Mouse (Mus musculus) layer of hippocampus, adult 18-20 months (tissue): ENCODE data around the gene Sgca. TPM values are rescaled to one million over a fixed set of nuclear protein-coding genes. Genes with fewer than 3 reads are reported as not detected.
"Not testable (repeated sequence)": the region's sequence is repeated elsewhere in the genome, so short reads cannot be mapped to it uniquely, and the experiment has no call there.

ENCODE experiments used
- DNase-seq, 2 experiments: peaks; one replicate each; pipeline ENCODE4 v3.0.0; 2022; ENCODE audit warnings: low spot score in 2 of 2
- total RNA-seq, 2 experiments: library from RNA; stranded (reverse); gene quantifications; 2 replicates each; pipeline ENCODE4 v1.2.3; 2021

Sgca gene
- total RNA-seq, 2 experiments from 2014 or later: 0.27 TPM; not detected in 1

- DNase-seq: no peak
Observed at GRCm38 (mm10) chr11:94987851-94988250, 11.7 kb upstream of the Sgca start.

- no peak for DNase-seq
Observed at GRCm38 (mm10) chr11:94987341-94987740, 11.2 kb upstream of the Sgca start.

DNA sequence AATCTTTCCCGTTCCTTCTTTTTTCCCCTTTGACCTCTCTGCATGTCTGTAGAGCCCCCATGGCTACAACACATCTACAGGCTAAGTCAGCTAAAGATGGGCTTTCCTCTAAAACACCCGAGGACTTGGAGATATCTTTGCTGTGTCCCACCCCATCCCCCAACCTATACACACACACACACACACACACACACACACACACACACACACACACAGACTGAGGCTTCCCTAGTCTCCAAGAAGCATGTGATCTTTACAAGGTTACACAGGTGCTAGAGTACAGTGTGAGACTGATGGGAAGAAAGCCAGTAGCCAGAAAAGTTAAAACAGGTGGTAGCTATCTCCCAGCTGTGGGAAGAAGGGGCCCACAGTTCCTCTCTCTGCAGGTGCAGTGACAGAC is 10.3 kb upstream of the Sgca start:
- DNase-seq: no peak

GRCm38 (mm10) chr11:94985822-94986221 is 9.7 kb upstream of the Sgca start:
- DNase-seq: no peak

- DNase-seq: no peak
Observed at GRCm38 (mm10) chr11:94985140-94985539, 9.0 kb upstream of the Sgca start.

- no peak for DNase-seq
Observed at GRCm38 (mm10) chr11:94979462-94980179, 3.5 kb upstream of the Sgca start.

- DNase-seq: peak; percentile 98
Observed at GRCm38 (mm10) chr11:94978947-94979346, 2.8 kb upstream of the Sgca start.

DNA sequence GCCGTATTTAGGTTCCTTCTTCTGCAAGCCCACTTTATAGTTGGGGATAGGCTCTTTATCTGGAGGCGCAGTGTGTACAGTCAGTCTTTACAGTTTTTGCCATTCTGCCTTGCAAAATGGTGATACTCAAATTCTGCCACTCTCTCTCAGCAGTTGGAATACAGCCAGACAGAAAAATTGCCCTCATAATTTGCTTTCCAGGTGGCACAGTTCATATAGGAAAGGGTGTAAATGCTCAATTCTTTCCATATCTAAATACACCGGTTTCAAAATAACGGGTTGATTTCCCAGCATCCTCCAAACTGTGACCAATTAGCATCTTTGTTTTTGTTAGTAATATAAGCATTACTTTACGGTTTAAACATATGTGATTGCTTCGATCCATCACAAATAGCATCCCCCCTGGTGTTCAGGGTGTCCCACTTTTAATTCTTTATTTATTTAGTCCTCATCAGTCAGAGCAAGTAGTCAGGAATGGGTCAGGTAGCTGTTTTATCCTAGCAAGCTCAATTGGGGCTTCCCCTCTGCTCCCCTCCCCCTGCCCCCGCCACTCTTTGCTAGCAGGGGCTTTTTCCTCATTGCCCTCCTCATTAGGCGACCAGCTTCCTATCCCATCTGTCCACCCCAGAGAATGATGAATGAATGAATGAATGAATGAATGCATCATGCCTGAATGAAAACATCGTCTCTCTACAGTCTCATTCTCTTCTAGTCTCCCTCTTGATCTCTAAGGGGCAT is 2.2 kb upstream of the Sgca start:
- DNase-seq: no peak

DNA sequence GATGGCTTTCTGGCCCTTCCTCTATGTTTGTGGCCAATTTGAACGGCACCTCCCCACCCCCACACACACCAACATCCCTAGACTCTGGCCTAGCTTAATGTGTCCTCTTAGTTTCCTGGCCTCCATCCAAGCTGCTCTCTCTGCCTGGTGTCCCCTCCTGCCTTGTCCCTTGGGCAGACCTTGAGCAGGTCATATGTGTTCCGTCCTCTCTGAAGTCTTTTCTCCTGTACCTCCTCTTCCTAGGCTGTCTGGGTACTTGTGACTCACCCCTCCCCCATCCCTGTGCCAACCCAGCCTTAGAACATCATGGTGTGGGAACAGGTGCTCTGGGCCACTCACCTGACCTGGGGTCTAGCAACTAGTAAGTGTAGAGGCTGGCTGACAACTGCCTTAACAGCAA is 1.2 kb downstream of the Sgca start:
- no peak for DNase-seq

DNA sequence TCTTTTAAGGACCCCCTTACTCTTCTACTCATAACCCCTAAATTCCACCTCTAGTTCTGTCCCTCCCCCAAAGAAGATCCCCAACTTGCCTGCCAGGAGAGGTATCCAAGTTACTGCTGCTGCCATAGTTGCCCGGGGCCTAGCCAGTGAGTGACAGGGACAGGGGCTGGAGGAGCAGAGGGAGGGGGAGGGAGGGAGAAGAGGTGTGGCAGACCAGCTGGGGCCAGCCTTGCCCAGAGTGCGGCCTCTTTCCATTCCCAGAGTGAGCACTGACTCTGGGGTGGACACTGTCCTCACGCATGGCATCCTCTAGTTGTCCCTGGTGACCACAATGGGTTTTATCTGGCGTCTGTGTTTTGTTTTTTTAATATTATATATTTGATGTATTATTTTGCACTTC is 2.8 kb downstream of the Sgca start:
- no peak for DNase-seq

GRCm38 (mm10) chr11:94972887-94973286 is 3.2 kb downstream of the Sgca start:
- DNase-seq: no peak

- DNase-seq: no peak
Observed at GRCm38 (mm10) chr11:94971895-94972615, 4.1 kb downstream of the Sgca start.

GRCm38 (mm10) chr11:94970210-94970943 is 5.8 kb downstream of the Sgca start:
- DNase-seq: peak in 1 of 2 experiments; percentile 89

GRCm38 (mm10) chr11:94969709-94970108 is 6.4 kb downstream of the Sgca start:
- DNase-seq: not testable (repeated sequence)

GRCm38 (mm10) chr11:94968187-94968586 is 7.9 kb downstream of the Sgca start:
- no peak for DNase-seq

DNA sequence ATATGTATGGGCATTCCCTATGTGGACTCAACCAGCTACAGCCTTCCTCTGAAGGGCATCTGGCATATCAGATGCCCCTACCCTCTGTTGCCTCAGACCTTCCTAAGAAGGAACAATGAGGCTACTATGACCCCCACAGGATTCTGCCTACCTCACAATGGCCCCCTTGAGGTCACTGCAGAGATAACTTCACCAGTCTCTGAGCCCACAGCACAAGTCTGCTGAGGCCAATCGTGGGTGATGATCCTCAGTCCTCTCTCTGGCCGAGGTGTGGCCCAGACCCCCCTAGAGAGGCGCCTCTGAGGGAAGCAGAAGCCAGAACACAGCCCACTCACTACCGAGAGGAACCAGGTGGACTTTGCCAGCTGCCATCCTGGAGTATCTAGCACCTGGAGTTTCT is 8.7 kb downstream of the Sgca start, which contains the start of gene Hils1:
Gene Hils1 (plus strand): TSS at position 175 of the 400 bp plus-strand sequence.
- DNase-seq: no peak

GRCm38 (mm10) chr11:94962534-94963101 is 13.5 kb downstream of the Sgca start:
- DNase-seq: no peak

DNA sequence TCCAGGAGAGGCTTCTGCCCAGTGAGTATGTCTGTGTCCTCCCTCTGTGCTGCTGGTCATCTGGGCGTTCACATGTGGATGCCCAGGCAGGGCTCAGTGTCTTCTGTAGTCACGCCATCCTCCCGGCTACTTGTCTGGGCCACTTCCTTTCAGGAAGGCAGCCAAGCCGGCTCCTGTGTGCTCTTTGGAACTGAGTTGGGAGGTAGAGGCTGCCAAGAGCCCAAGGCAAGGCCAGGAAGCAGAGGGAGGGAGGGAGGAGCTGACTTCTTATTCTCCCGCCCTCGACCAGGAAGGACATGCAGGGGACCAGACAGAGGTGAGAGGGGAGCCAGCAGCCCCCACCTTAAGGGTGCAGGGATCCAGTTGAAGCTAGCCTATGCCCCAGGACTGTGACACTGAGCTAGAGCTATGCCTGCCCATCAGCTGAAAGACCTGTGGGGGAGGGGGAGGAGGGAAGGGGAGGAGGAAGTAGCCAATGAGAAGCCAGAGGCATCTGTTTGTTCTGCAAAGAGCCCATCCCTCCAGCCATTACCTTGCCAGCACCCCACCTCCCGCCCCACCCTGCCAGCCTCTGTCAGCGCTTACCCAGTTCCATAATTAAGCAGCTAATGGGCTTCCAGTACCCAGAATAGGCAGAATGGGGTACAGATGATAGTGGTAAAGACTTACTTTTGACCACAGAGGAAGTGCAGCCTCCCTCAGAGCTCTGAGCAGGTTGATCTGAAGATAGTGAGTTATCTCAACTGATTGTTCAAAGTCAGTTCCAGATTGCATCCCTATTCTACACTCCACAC is 17.9 kb downstream of the Sgca start:
- DNase-seq: peak in 1 of 2 experiments; percentile 39

DNA sequence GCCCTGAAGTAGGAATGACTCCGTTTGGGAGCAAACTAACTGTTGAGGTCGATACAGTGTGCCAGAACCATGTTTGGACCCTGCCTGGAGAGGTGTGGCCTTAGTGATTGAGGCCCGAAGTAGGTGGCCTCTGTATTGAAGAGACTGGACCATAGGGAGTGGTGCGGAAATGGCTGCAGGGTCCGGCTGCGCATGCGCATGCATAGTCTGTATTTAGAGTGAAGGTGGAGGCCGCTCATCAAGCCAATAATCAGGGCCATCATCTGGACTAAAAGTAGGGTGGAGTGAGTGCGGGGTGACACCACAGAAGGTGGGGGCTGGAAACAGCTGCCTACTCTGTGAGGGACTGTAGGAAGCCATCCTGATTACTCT is 18.4 kb downstream of the Sgca start:
- DNase-seq: no peak

DNA sequence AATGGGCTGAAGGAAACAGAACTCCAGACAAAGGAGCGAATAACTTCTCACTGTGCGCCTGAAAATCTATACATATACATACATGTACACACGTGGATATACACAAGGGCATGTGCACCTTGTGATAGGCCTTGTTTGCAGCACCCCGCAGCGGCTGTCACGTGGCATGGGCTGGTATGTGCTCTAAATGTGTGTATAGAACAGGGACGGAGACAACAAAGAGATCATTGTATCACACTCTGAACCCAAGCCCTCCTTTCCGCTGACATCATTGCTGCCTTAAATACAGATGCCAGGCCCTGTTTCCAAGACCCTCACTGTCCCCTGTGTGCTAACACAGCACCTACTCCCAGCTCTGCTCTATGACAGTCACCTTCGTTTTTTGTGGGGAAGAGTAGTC is 21.0 kb downstream of the Sgca start:
- no peak for DNase-seq
